Mouse (Mus musculus): ENCODE measurements at regions not wholly inside any gene's neighbourhood (a gene's known extent, or its start where the extent isn't known, plus 50 kb on each side); places are given as distances from the start of the nearest gene placed in this dataset.
"Not testable (repeated sequence)": the region's sequence is repeated elsewhere in the genome, so short reads cannot be mapped to it uniquely, and the experiment has no call there.

- Histone ChIP-seq H3K4me2 (no peak overlapping the region), H3K9ac (no peak overlapping the region), H3K9me3 (no peaks in the 10 kb centered on the region), H3K36me3 (no peaks in the 10 kb centered on the region), H3K27me3 (no peaks in the 10 kb centered on the region), H3K27ac (replicated peaks) (no peak overlapping the region), H3K4me3 (no peak overlapping the region), H3K4me1 (replicated peaks) (no peaks in the 10 kb centered on the region)
- no peak for ATAC-seq (ENCODE audit: low read depth)
- WGBS, result 87% methylated on average over 3 of the region's 3 CpGs
These were observed 622.1 kb upstream of the Brinp1 start for GRCm38 (mm10) chr4:69576256-69576655.

GRCm38 (mm10) chr4:69548104-69548503 is 593.9 kb upstream of the Brinp1 start:
- WGBS, result 81% methylated on average over 2 of the region's 2 CpGs
- no peaks in the 10 kb centered on the region for H3K4me1 ChIP-seq (replicated peaks)
- H3K4me3 ChIP-seq, result no peak overlapping the region
- H3K9ac ChIP-seq, result no peak overlapping the region
- H3K4me2 ChIP-seq, result no peak overlapping the region
- H3K9me3 ChIP-seq, result no peaks in the 10 kb centered on the region
- H3K36me3 ChIP-seq, result no peaks in the 10 kb centered on the region
- no peak overlapping the region for H3K27ac ChIP-seq (replicated peaks)
- H3K27me3 ChIP-seq, result no peaks in the 10 kb centered on the region
- no peak for ATAC-seq (ENCODE audit: low read depth)

- no peak overlapping the region for H3K9ac ChIP-seq
- H3K4me3 ChIP-seq, result no peak overlapping the region
- H3K27ac ChIP-seq (replicated peaks), result no peak overlapping the region
- no peak overlapping the region for H3K4me2 ChIP-seq
- ATAC-seq (ENCODE audit: low read depth), result no peak
- no peaks in the 10 kb centered on the region; the same call in 1 of the 2 replicates for H3K4me1 ChIP-seq (replicated peaks)
- H3K27me3 ChIP-seq, result no peaks in the 10 kb centered on the region
- no peaks in the 10 kb centered on the region for H3K9me3 ChIP-seq
- WGBS, result 76% methylated on average over 6 of the region's 6 CpGs
- no peaks in the 10 kb centered on the region for H3K36me3 ChIP-seq
These were observed 584.1 kb upstream of the Brinp1 start for GRCm38 (mm10) chr4:69538172-69538908.

GRCm38 (mm10) chr4:69533107-69533506 is 578.9 kb upstream of the Brinp1 start:
- no peak overlapping the region for H3K27ac ChIP-seq (replicated peaks)
- ATAC-seq (ENCODE audit: low read depth), result no peak
- no peaks in the 10 kb centered on the region; the same call in 1 of the 2 replicates for H3K4me1 ChIP-seq (replicated peaks)
- no peaks in the 10 kb centered on the region for H3K9me3 ChIP-seq
- H3K9ac ChIP-seq, result no peak overlapping the region
- H3K4me2 ChIP-seq, result no peak overlapping the region
- no peaks in the 10 kb centered on the region for H3K27me3 ChIP-seq
- H3K36me3 ChIP-seq, result no peaks in the 10 kb centered on the region
- H3K4me3 ChIP-seq, result no peak overlapping the region
- 68% methylated on average over 3 of the region's 3 CpGs for WGBS

- H3K27me3 ChIP-seq, result no peaks in the 10 kb centered on the region
- H3K9ac ChIP-seq, result no peak overlapping the region
- H3K9me3 ChIP-seq, result no peaks in the 10 kb centered on the region
- H3K4me3 ChIP-seq, result no peak overlapping the region
- WGBS, result 83% methylated on average over 2 of the region's 2 CpGs
- H3K4me1 ChIP-seq (replicated peaks), result no peaks in the 10 kb centered on the region
- ATAC-seq (ENCODE audit: low read depth), result no peak
- H3K4me2 ChIP-seq, result no peak overlapping the region
- H3K27ac ChIP-seq (replicated peaks), result no peak overlapping the region
- no peaks in the 10 kb centered on the region for H3K36me3 ChIP-seq
These were observed 568.9 kb upstream of the Brinp1 start for GRCm38 (mm10) chr4:69523112-69523511.

- ATAC-seq (ENCODE audit: low read depth), result no peak
- no peak overlapping the region for H3K27ac ChIP-seq (replicated peaks)
- H3K9me3 ChIP-seq, result no peaks in the 10 kb centered on the region
- H3K4me3 ChIP-seq, result no peak overlapping the region
- H3K4me1 ChIP-seq (replicated peaks), result no peaks in the 10 kb centered on the region
- 81% methylated on average over 4 of the region's 4 CpGs for WGBS
- no peak overlapping the region for H3K9ac ChIP-seq
- no peak overlapping the region for H3K4me2 ChIP-seq
- no peaks in the 10 kb centered on the region for H3K27me3 ChIP-seq
- H3K36me3 ChIP-seq, result no peaks in the 10 kb centered on the region
These were observed 554.1 kb upstream of the Brinp1 start for GRCm38 (mm10) chr4:69508281-69508680.

- ATAC-seq (ENCODE audit: low read depth), result 0 out of 2 replicates have a peak, but pooled peaks have one; percentile 56
- Histone ChIP-seq H3K4me2 (no peak overlapping the region), H3K9me3 (no peaks in the 10 kb centered on the region), H3K4me1 (replicated peaks) (peaks cover 6% of the 10 kb centered on the region; the same call in 1 of the 2 replicates), H3K27me3 (no peaks in the 10 kb centered on the region), H3K36me3 (no peaks in the 10 kb centered on the region), H3K9ac (no peak overlapping the region), H3K27ac (replicated peaks) (no peak overlapping the region), H3K4me3 (no peak overlapping the region)
- WGBS, result 81% methylated on average over 1 of the region's 1 CpGs
These were observed 517.0 kb upstream of the Brinp1 start for GRCm38 (mm10) chr4:69471200-69471599.

GRCm38 (mm10) chr4:69459990-69460389 is 505.8 kb upstream of the Brinp1 start:
- no peak overlapping the region for H3K4me3 ChIP-seq
- H3K36me3 ChIP-seq, result no peaks in the 10 kb centered on the region
- H3K9ac ChIP-seq, result no peak overlapping the region
- no peak overlapping the region for H3K27ac ChIP-seq (replicated peaks)
- no peak overlapping the region for H3K4me2 ChIP-seq
- no peaks in the 10 kb centered on the region for H3K27me3 ChIP-seq
- ATAC-seq (ENCODE audit: low read depth), result no peak
- no peaks in the 10 kb centered on the region for H3K4me1 ChIP-seq (replicated peaks)
- no peaks in the 10 kb centered on the region for H3K9me3 ChIP-seq

GRCm38 (mm10) chr4:69456420-69456819 is 502.2 kb upstream of the Brinp1 start:
- no peaks in the 10 kb centered on the region for H3K36me3 ChIP-seq
- H3K4me3 ChIP-seq, result no peak overlapping the region
- H3K9me3 ChIP-seq, result no peaks in the 10 kb centered on the region
- no peak overlapping the region for H3K9ac ChIP-seq
- H3K27me3 ChIP-seq, result no peaks in the 10 kb centered on the region
- H3K27ac ChIP-seq (replicated peaks), result no peak overlapping the region
- no peak for ATAC-seq (ENCODE audit: low read depth)
- 87% methylated on average over 4 of the region's 4 CpGs for WGBS
- H3K4me2 ChIP-seq, result no peak overlapping the region
- no peaks in the 10 kb centered on the region for H3K4me1 ChIP-seq (replicated peaks)

- Histone ChIP-seq H3K27me3 (no peaks in the 10 kb centered on the region), H3K4me1 (replicated peaks) (no peaks in the 10 kb centered on the region), H3K4me2 (no peak overlapping the region), H3K9me3 (no peaks in the 10 kb centered on the region), H3K36me3 (no peaks in the 10 kb centered on the region), H3K27ac (replicated peaks) (no peak overlapping the region), H3K4me3 (no peak overlapping the region), H3K9ac (no peak overlapping the region)
- 89% methylated on average over 6 of the region's 6 CpGs for WGBS
- ATAC-seq (ENCODE audit: low read depth), result no peak
These were observed 492.0 kb upstream of the Brinp1 start for GRCm38 (mm10) chr4:69446161-69446560.

GRCm38 (mm10) chr4:69443956-69444355 is 489.8 kb upstream of the Brinp1 start:
- no peaks in the 10 kb centered on the region for H3K36me3 ChIP-seq
- no peaks in the 10 kb centered on the region for H3K27me3 ChIP-seq
- no peak overlapping the region for H3K4me2 ChIP-seq
- no peak overlapping the region for H3K27ac ChIP-seq (replicated peaks)
- H3K9ac ChIP-seq, result no peak overlapping the region
- no peaks in the 10 kb centered on the region for H3K4me1 ChIP-seq (replicated peaks)
- H3K4me3 ChIP-seq, result no peak overlapping the region
- no peak for ATAC-seq (ENCODE audit: low read depth)
- no peaks in the 10 kb centered on the region for H3K9me3 ChIP-seq
- 93% methylated on average over 2 of the region's 2 CpGs for WGBS

GRCm38 (mm10) chr4:69435390-69435789 is 481.2 kb upstream of the Brinp1 start:
- WGBS, result 94% methylated on average over 9 of the region's 9 CpGs
- H3K9ac ChIP-seq, result no peak overlapping the region
- H3K36me3 ChIP-seq, result no peaks in the 10 kb centered on the region
- H3K4me1 ChIP-seq (replicated peaks), result no peaks in the 10 kb centered on the region
- H3K9me3 ChIP-seq, result no peaks in the 10 kb centered on the region
- no peaks in the 10 kb centered on the region for H3K27me3 ChIP-seq
- H3K4me3 ChIP-seq, result no peak overlapping the region
- ATAC-seq (ENCODE audit: low read depth), result no peak
- no peak overlapping the region for H3K27ac ChIP-seq (replicated peaks)
- no peak overlapping the region for H3K4me2 ChIP-seq

- WGBS, result 98% methylated on average over 18 of the region's 23 CpGs
- H3K27me3 ChIP-seq; H3K4me3 ChIP-seq; H3K9ac ChIP-seq; H3K9me3 ChIP-seq; ATAC-seq (ENCODE audit: low read depth); H3K27ac ChIP-seq (replicated peaks); H3K4me2 ChIP-seq; H3K36me3 ChIP-seq; H3K4me1 ChIP-seq (replicated peaks): not testable (repeated sequence)
These were observed 456.2 kb upstream of the Brinp1 start for GRCm38 (mm10) chr4:69410411-69410810.
